Mouse (Mus musculus) retina, postnatal 1 day (tissue): Measurements from ENCODE around the gene Nop56.

Source experiments
- DNase-seq: peaks from one replicate; pipeline ENCODE4 v3.0.0-alpha.2; 2012

Gene Nop56

DNA sequence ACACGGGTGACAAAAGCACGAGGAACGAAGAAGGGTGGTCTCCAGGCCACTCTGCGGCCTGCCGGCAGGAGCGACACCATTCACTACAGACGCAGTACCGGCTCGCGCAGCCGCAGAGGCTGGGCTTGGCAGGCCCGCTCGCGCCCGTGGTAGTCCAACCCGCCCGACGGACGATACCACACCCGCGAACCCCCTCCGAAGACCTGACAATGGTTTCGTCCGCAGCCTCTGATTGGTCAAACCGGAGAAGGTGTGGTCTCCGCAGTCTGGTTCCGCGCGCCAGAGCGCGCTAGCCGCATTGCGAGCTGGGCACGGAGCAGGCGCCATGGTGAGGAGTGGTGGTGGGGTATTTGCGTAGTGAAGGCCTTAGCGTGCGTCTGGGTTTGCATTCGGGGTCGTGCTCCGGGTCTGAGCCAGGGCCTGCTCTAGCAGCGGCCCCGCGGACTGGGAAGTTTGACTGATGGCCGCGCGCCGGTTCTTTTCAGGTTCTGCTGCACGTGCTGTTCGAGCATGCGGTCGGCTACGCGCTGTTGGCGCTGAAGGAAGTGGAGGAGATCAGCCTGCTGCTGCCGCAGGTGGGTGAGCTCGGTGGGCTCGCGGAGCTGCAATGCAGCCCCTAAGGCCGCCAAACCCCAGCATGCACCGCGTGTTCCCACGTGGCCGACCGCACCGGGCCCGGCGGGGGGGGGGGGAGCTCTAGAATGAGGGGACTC is at the start of gene Nop56:
TSS of gene Nop56 (plus strand) at position 282 of the 713 bp plus-strand sequence.
- DNase-seq: peak; percentile 99

DNA sequence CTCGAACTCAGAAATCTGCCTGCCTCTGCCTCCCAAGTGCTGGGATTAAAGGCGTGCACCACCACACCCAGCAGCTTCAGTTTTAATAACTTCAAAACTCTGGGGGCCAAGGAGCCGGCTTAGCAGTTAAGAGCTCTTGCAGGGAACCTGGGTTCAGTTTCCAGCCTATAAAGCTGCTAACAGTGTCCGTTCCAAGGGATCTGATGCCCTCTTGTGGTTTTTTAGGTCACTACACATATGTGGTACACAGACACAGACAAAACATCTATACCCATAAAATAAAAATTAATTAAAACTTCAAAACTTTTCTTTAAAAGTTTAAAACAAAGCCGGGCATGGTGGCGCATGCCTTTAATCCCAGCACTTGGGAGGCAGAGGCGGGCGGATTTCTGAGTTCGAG is 27.3 kb upstream of the Nop56 start:
- DNase-seq: peak; percentile 64

DNA sequence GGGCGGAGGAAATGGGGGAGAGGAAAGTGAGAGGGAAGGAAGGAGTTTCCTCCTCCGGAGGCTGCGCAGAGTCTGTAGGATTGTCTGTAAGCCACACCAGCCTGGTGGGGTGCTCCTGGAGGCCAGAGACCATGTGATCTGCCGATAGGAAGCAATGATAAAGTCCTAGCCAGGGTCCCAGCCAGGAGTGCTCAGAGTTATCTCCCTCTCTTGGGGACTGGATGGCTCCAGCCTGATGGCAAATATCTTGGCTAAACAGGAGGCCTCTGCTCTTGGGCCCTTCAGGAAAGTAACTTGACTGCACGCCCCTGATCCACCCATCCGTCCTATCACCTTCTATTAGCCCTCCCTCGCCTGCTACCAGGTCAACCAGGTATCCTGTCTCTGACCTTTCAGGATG is 26.0 kb upstream of the Nop56 start:
- no peak for DNase-seq

DNA sequence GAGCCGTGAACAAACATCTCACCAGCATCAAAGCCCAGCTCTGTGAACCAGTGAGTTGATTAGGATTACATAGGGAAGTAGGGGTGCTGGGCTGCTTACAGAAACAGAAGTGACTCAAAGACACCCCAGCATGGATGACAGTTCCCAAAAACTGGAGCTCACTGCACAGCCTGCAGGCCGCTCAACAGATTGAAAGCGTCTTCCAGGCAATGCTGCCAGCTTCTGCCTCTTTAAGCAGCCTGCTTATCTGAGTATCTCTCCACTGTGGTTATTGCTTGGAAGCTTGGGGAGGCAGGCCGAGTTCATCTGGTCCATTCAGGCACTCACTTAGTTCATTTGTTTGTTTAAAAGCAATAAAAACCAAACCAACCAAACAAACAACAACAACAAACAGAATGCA is 17.5 kb upstream of the Nop56 start:
- DNase-seq: no peak

DNA sequence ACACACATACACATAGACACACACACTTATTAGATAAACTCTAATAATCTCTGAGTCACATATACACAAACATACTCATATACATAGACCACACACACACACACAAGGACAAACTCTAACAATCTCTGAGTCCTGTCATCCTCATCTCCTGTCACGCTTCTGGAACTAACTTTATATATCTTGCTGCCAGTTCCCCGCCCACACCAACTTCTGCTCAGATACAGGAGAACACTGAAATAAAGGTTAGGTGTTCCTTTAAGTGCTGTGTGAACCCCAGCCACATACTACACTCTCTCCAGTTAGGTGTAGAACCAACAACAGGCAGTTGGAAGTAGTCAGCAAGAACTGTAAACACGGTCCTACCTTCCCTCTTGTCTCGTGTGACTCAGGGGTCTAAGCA is 13.4 kb upstream of the Nop56 start:
- no peak for DNase-seq

DNA sequence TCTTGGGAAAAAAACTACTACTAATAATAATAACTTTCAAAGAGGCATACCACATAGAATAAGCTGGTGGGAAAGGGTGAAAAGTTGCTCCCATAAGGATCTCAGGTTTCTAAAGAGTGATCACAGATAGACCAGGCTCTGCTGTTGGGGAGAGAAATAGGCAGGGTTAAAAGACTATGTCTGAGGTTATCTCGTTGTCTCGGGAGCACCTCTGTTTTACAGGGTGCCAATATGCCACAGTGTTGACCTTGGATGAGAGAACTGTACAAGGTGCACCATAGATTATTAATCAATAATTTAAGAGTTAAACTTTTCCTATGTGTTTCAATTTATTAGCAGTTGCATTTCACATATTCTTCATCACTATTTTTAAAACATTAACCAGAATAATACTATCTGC is 12.3 kb upstream of the Nop56 start:
- DNase-seq: no peak

DNA sequence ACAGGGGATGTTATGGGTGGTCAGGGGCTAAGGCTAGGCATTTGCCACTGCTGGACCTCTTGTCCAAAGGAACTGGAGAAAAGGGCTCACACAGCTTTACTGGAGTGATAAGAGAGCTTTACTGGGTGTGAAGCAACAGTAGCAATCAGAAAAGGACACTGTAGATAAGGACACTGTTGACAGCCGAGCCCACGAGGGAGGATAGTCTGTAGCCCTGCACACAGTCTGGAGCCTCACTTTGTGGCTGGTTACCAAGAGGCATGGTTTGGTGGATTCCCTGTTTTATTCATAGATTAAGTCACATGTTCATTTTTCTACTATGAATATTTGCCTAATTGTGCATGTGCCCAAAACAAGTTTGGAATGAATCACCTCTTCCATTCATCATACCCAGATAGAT is 11.8 kb upstream of the Nop56 start:
- no peak for DNase-seq

DNA sequence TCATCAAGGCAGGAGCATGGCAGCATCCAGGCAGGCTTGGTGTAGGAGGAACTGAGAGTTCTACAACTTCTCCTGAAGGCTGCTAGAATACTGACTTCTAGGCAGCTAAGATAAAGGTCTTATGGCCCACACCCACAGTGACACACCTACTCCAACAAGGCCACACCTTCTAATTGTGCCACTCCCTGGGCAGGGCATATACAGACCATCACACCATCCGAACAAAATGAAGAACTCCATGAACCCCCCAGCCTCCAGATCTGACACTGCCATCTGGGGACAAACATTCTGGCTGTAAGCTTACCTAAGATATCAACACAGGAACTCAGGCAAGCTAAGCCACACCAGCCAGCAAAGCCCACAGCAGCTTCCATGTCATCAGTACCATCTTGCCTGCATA is 8.7 kb upstream of the Nop56 start:
- DNase-seq: no peak

DNA sequence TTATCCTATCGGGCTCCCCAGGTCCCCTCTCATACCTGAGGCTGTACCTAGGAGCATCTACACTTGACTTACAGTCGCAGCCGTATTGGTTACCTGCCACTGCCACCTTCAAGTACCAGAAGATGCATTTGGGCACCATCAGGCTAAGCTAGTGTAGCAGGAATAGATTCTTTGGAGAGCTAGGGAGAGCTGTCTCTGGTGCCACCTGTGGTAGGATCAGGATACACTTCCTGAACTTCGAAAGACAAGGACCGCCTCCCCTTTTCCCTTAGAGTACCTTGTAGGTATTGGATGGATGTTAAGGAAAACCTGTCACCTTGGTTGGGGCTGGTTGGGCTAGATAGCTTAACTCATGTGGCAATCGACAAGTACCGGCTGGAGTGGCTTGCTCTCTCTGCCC is 6.2 kb upstream of the Nop56 start:
- DNase-seq: no peak

DNA sequence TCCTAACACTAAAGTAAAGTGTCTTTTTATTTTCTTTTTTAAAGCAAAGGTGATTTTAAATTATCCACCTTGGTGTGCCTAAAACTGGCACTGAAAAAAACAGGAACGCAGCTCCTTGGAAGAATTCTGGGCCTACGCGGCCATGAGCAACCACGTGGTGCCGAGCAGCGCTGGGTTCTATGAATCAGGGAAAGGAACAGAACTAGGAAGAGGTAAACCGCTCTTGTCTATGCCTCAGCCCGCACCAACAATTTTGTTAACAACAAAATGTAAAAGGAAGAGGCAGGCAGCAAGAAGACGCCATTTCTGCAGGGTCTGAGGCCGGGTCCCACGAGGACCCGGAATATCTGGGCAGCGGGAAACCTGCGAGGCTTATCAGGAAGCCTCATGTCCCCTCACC is 498 bp upstream of the Nop56 start:
- no peak for DNase-seq

DNA sequence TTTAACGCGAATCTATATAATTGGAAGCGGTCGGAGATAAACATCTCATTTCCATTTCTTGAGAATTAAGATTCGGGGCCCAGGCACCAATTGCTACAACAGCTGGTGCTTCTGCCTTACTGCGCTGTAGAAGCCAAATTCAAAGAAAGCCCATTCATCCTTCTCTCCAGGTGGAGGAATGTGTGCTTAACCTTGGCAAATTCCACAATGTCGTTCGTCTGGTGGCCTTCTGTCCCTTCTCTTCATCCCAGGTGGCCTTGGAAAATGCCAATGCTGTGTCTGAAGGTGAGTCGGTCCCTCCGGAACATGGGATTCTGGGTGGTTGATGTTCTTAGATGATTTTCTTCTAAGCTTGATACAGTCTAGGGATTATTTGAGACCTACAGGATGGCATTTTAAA is 632 bp downstream of the Nop56 start:
- no peak for DNase-seq

DNA sequence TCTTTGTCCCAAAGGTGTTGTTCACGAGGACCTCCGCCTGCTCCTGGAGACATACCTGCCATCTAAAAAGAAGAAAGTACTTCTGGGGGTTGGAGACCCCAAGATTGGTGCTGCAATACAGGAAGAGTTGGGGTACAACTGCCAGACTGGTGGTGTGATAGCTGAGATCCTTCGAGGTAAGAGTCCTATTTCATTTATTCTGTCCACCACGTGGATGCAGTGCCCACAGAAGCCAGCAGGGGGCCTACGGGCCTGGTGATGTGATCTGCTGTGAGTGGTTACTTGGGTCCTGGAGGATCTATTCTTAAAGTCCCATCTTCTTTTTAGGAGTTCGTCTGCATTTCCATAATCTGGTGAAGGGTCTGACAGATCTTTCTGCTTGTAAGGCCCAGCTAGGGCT is 1.4 kb downstream of the Nop56 start:
- peak; percentile 75 for DNase-seq

DNA sequence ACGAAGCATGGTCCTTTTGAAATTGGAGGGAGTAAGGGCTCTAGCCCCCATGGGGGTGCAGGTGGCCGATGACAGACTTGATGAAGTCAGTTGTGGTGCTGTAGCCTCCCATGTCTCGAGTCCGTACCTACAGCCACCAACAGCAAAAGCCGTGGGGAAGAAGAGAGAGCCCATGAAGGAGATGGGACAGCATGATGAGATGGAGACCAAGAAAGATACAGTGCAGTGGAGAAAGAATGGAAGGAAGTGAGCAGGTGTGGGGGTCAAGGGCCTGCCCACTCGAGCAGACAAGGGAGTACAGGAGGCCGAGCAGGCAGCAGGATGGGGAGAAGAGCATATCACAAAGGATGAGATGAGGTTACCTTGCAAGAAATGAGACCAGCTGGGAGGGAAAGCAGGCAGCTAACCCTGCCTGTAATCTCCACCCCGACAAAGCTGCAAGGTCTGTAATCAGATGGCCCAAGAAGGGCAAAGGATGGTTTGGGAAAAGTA is 5.4 kb downstream of the Nop56 start:
- DNase-seq: no peak

DNA sequence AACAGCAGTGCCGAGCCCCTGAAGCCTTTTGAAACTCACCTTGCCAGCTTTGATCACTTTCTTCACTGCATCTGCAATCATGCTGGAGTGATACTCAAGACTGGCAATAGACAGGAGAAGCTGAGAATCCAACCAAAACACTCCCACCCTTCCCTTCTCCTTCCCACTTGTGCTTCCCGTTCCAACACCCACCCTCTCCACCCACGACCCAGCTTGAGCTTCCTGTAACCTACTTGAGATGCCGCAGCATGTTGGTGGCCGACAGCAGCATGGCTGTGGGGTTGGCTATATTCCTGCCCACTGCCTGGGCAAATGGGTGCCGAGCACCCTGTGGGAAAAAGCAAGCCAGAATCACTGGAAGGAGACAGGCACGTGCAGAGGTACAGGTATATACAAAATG is 6.0 kb downstream of the Nop56 start:
- no peak for DNase-seq

DNA sequence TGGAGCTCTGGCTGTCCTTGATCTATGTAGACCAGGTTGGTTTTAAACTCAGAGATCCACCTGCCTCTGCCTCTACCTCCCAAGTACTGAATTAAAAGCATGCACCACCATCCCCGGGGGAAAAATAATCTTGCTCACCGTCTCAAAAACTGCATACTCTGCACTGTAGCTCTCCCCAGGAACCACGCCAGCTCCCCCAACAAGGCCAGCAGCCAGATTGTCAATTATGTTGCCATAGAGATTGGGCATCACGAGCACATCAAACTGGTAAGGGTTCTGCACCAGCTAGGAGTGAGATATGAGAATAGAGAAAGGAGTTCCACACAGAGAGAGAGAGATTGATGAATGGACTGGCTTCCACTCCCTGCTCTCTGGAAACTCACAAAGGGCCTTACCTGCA is 6.6 kb downstream of the Nop56 start:
- DNase-seq: no peak

DNA sequence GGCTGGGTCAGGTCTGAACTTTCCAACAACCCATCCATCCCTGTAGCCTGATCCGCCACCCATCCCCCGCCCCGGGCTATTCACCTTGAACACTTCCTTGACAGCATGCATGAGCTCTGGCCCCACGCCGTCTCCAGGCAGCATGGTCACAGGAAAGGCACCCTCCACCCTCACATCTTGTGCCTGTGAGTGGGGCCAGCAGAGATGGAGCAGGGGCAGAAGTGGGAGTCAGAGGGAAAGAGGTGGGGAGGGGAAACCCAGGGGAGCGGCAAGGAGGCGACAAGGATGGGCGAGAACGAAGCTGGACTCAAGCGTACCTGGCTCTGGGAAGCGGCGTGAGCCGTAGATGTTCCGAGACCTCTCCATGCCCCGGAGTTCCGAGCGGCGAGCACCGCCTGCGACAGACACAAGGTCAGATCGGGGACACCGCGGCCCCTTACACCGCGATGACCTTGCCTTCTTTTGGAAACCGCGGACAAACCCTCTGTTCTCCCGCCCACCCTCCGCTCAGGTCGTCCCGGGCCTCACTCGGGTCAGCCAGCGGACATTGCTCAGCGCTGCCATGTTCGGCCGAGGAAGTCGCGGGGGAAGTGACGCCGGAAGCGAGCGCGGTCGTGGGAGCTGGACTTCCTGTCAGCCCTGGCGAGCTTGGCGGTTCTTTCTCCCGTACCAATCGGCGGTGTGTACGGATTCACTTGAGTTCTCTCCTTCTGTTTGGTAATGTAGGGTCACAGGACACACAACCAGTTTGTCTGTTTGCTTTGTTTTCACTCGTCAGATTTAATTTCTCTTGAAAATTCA is 9.8 kb downstream of the Nop56 start, which contains the start of gene Idh3b:
TSS of gene Idh3b (minus strand) at position 694 of the 801 bp plus-strand sequence.
- DNase-seq: peak; percentile 92

DNA sequence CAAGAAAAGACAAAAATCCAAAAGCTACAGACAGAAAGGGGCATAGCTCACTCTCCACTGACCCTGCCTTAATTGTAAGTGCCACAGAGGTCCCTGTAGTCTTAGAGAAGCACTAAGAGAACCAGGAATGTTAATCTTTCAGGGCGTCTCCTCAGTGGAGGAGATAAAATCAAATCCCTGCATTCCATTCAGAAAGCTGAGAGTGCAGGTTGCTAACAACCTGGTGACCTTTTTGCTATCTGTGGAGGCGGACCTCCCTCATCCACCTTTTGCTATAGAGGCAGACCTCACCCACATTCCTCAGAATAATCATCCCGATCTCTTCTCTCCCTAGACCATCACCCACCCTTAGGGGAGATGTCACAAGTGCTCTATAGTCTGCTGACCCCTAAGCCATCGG is 14.9 kb downstream of the Nop56 start:
- DNase-seq: no peak

DNA sequence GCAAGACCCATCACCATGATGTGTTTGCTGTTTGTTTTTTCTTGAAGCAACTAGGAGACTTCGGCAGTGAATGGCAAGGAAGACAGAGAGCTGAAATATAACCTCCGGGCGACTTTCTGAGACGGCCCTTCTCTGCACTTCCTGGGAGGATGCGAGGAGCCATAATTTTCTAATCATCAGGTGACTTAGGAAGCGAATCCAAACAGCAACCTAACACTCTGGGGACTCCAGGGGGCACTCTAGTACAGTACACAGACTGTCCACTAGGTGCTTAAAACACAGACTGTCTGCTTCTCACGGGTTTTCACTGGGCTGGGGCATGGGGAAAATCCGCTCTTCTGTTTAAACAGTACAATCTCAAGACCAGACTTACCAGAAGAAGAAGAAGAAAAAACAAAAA is 17.2 kb downstream of the Nop56 start:
- peak; percentile 92 for DNase-seq

DNA sequence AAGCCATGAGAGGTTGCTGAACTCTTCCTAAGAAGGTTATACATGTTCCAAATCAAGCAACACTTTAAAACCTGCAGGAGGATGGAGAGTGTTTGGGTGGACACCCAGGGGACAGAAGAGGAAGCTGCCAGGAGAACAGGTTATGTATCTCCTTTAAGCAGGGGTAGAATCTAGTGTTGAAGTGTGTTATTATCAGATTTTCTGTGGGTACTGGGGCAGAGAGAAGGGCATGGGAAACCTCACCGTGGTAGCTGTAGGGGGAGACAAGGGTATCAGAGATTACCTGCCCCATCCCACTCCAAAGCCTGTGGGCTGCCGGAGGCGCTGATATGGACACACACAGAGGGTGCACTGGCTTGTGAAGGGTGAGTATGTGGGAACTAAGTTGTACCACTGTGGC is 18.8 kb downstream of the Nop56 start:
- DNase-seq: no peak

DNA sequence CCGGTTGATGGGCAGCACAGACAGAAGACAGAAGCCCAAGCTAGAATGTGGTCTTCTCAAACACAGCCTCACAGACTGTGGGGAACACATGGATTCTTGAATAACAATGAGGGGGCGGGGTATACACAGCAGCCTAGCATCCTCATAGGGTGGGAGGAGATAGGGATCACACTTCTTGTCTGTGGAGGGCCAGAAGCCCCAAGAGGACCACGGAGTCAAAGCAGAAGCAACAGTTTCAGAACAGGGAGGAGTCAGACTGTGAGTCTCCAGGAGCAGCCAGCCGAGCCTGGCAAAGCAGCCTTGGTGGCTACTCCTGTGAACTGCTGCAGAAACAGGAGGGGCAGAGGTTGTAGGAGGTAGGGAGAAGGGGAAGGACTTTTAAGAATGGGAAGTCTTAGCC is 19.3 kb downstream of the Nop56 start:
- peak; percentile 70 for DNase-seq

DNA sequence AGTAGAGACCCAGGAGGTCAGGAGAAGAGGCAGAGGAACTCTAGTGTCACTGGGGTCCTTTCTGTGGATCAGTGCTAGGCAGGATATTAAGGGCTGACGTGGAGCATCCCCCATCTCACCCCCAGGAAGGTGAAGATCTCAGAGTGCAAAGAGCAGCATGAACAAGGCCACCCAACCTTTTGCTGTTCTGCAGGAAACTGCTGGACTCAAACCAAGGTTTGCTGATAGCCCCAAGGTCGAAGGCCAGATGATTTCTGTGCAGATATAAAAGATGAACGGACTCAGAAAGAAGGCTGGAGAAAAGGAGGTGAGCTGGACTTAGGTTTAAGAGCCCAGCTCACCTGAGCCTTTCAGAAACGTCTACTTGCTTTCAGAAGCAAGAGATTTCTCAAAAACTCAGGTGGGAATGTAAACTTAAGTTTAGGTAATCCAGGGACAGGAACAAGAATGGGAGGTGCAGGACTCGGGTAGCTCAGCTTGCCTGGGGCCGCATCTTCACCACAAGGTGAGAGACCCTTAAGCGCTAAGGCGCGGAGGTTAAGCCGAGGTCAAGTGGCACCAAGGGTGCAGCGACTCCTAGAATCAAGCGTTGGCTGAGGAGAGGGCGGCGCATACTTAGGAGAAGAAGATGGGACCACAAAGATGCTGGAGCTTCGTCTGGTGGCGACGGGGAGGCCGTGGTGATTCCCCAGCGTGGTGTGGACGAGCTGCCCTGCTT is 20.1 kb downstream of the Nop56 start:
- DNase-seq: no peak

DNA sequence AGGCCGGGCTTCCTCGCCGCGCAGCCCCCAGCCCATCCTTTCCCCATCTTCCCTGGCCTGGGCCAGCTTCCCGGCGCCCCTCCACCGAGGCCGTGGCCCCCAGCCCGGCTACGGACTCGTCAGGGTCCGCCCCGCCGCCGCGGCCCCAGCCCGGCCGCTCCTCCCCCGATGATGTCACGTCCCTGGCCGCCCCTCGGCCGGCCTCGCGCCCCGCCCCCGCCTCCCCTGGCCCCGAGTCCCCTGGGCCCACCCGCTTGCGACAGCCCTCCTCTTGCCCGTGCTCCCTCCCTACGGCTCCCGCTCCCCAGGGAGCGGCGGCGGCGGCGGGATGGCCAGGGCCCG is 20.7 kb downstream of the Nop56 start, which contains the start of gene Ebf4:
TSS of gene Ebf4 (plus strand) at position 234 of the 342 bp plus-strand sequence.
- peak; percentile 89 for DNase-seq

DNA sequence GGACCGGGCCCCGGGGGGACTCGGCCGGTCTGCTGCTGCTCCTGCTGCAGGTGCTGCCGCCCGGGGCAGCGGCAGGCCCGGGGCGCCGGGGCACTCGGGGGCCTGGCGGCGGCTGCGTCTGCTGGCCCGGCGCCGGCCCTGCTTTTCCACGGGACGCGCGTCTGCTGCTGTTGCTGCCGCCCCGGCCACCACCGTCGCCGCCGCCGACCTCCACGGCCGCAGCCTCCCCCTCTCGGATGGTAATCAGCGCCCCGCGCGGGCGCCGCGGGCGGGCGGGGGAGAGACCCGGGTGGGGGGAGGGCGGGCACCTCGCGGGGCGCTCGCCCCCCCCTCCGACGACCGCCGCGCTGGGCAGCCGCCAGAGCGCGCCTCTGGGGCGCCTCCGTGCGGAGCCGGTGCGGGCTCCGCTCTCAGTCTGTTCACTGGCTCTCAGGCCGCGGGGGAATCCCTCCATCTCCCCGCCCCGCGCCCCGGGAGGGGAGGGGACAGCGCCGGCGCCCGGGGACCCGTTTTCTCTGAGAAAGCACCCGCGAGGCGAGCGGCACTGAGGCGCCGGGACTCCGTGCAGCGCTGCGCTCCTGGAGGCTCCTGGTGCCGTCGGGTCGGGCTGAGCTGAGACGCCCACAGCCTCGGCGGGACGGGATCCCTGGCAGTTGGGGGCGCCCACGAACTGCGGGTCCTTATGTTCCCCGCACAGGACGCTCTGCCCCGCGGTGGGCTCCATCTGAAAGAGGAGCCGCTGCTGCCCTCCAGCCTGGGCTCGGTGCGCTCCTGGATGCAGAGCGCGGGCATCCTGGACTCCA is 21.3 kb downstream of the Nop56 start:
- DNase-seq: peak; percentile 87
